Mouse (Mus musculus): ENCODE data around the gene Trim34b. TPM values are rescaled to one million over a fixed set of nuclear protein-coding genes. Genes with fewer than 3 reads are reported as not detected.
"Not testable (repeated sequence)": the region's sequence is repeated elsewhere in the genome, so short reads cannot be mapped to it uniquely, and the experiment has no call there.

The Trim34b gene
- polyA plus RNA-seq (2012; rRNA removed): 0.01 and 0.02 TPM in 2 replicates
- polyA plus RNA-seq (2014; fragmentation: Nextera tagmentation; extraction: Ambion mirVana): not detected in 2 replicates

- not testable (repeated sequence) for H3K36me3 ChIP-seq (replicated peaks; ENCODE audit: control insufficient read depth, insufficient read depth, low read depth); H3K4me1 ChIP-seq (replicated peaks; ENCODE audit: control insufficient read depth in 2 of 2, insufficient read depth in 2 of 2, low read length in 1 of 2); H3K4me2 ChIP-seq (ENCODE audit: low read depth); H3K27me3 ChIP-seq (ENCODE audit: control insufficient read depth, insufficient read depth, low read length); H3K9me3 ChIP-seq (ENCODE audit: control insufficient read depth, low read length); DNase-seq (ENCODE audit: low read depth in 3 of 3, low spot score in 3 of 3); H3K9ac ChIP-seq (replicated peaks); ATAC-seq (ENCODE audit: insufficient read depth); H3K4me3 ChIP-seq (ENCODE audit: insufficient read depth in 1 of 2, low read depth in 2 of 2, low read length in 2 of 2); H3K27ac ChIP-seq
- WGBS (ENCODE audit: insufficient replicate concordance): 70% methylated on average over 2 of the region's 2 CpGs
Observed at GRCm38 (mm10) chr7:104329171-104329570, at the start of gene Trim34b. Trim34b (plus strand) TSS chr7:104329471.

DNA sequence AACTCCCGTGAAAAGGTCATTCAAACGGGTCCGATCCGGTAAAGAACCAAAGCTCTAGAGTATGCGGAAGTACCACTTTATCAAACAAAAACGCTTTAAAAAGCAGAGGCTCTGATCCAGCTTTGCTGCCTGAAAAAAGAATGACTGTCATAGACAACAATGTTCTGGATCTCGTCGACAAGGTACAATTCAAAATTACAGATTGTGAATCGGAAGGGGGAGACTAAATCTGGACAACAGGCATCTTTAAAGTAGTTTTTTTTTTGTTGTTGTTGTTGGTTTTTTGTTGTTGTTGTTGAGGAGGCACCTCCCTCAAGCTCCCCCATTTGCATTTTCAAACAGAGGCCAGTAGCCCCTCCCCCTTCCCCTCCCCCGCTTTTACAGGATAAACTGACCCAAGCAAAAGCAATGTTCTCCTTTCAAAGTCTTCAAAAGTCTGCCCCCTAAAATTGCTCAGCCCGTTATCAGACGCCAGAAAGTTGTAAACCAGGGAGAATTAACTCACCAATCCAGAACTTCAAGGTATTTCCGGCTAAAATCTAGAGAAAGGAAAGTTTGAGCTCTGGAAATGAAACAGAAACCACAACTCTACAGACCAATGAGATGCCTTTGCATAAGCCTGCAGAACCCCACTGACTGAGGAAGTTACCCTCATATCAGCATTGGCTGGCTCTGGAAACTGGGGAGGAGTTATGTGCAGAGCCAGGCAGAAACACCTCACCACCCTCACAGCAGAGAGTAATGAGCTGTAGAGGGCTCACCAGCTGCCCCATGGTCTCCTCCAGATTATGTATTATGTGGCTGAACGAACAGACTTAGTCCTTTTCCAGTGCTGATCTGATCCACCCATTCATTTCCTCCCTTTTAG is 41.5 kb upstream of the Trim34b start, which contains the start of gene Trim5:
Trim5 (minus strand) TSS at position 519 of the 868 bp plus-strand sequence.
- not testable (repeated sequence) for H3K27me3 ChIP-seq (ENCODE audit: control insufficient read depth, insufficient read depth, low read length); H3K9ac ChIP-seq (replicated peaks); H3K36me3 ChIP-seq (replicated peaks; ENCODE audit: control insufficient read depth, insufficient read depth, low read depth); H3K9me3 ChIP-seq (ENCODE audit: control insufficient read depth, low read length); DNase-seq (ENCODE audit: low read depth in 3 of 3, low spot score in 3 of 3); H3K4me1 ChIP-seq (replicated peaks; ENCODE audit: control insufficient read depth in 2 of 2, insufficient read depth in 2 of 2, low read length in 1 of 2); H3K27ac ChIP-seq
- WGBS (ENCODE audit: insufficient replicate concordance): 31% methylated on average over 14 of the region's 14 CpGs
- ATAC-seq (ENCODE audit: insufficient read depth): peak; percentile 96
- H3K4me2 ChIP-seq (ENCODE audit: low read depth): peak within 1 kb of the TSS; percentile 51
- peak within 1 kb of the TSS; percentile 14 to 40; a peak in 3 of 4 replicates for H3K4me3 ChIP-seq (ENCODE audit: insufficient read depth in 1 of 2, low read depth in 2 of 2, low read length in 2 of 2)

DNA sequence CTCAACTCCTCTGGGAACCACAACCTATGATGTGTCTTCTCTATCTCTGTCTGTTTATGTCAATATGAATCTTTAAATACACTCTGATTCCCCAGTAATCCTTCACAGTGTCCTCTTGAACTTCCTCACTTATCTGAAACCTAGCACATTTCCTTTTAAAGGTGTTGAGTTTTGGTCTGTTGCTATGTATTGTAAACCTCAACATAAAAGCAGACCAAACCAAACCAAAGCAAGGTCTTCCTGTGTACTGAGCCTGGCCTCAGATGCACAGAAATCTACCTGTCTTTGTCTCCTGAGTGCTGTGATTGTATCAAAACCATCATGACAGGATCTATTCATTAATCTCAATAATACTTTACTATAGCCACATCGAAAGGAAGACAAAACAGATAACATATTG is 38.6 kb upstream of the Trim34b start:
- Histone ChIP-seq H3K4me2 (ENCODE audit: low read depth) (no peak overlapping the region), H3K4me3 (ENCODE audit: insufficient read depth in 1 of 2, low read depth in 2 of 2, low read length in 2 of 2) (no peak overlapping the region), H3K4me1 (replicated peaks; ENCODE audit: control insufficient read depth in 2 of 2, insufficient read depth in 2 of 2, low read length in 1 of 2) (no peaks in the 10 kb centered on the region), H3K36me3 (replicated peaks; ENCODE audit: control insufficient read depth, insufficient read depth, low read depth) (no peaks in the 10 kb centered on the region), H3K9ac (replicated peaks) (no peak overlapping the region), H3K27ac (no peak overlapping the region), H3K9me3 (ENCODE audit: control insufficient read depth, low read length) (no peaks in the 10 kb centered on the region), H3K27me3 (ENCODE audit: control insufficient read depth, insufficient read depth, low read length) (no peaks in the 10 kb centered on the region)
- no peak for TF ChIP-seq CTCF (IDR thresholded peaks at IDR 0.05; ENCODE audit: low read depth)
- TF ChIP-seq EP300 (IDR thresholded peaks at IDR 0.05; ENCODE audit: low read depth): no peak
- DNase-seq (ENCODE audit: low read depth in 3 of 3, low spot score in 3 of 3): no peak
- no peak for ATAC-seq (ENCODE audit: insufficient read depth)
- 59% methylated on average over 1 of the region's 1 CpGs for WGBS (ENCODE audit: insufficient replicate concordance)

DNA sequence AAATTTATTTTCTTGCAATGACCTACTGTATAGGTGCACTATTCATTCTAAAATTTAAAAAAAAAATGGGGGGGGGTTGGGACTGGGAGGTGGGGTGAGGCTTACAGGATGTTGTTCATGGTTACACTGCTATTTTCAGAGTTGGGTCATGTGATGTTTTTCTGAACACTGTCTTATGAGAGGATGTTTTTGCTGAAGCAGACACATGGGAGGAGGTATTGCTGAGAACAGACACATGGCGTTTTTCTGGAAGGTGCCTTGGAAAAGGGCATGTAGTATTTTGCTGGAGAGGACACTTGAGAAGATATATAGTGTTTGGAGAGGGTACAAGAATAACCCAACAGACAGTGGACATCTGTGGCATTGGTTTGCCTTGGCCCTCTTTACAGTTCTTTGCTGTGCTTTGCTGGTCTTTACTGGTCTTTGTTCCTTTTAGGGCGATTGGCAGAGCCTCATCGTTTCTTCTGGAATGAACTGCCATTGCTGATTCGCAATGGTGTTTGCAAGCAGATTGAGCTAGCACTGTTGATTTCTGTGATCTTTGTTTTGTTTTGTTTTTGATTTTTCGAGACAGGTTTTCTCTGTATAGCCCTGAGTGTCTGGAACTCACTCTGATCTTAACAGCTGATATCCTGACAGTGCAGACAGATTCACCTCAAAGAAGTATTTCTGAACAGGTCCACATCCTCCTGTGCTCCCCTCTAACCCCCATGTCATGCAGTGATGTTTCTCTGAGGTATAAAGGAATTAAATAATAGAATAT is 37.5 kb upstream of the Trim34b start:
- ATAC-seq (ENCODE audit: insufficient read depth): no peak
- Histone ChIP-seq H3K4me3 (ENCODE audit: insufficient read depth in 1 of 2, low read depth in 2 of 2, low read length in 2 of 2) (no peak overlapping the region), H3K27me3 (ENCODE audit: control insufficient read depth, insufficient read depth, low read length) (no peaks in the 10 kb centered on the region), H3K36me3 (replicated peaks; ENCODE audit: control insufficient read depth, insufficient read depth, low read depth) (no peaks in the 10 kb centered on the region), H3K9ac (replicated peaks) (no peak overlapping the region), H3K4me2 (ENCODE audit: low read depth) (no peak overlapping the region), H3K27ac (no peak overlapping the region), H3K9me3 (ENCODE audit: control insufficient read depth, low read length) (no peaks in the 10 kb centered on the region), H3K4me1 (replicated peaks; ENCODE audit: control insufficient read depth in 2 of 2, insufficient read depth in 2 of 2, low read length in 1 of 2) (no peaks in the 10 kb centered on the region)
- DNase-seq (ENCODE audit: low read depth in 3 of 3, low spot score in 3 of 3): no peak
- 59% methylated on average over 5 of the region's 5 CpGs for WGBS (ENCODE audit: insufficient replicate concordance)
- TF ChIP-seq CTCF (IDR thresholded peaks at IDR 0.05; ENCODE audit: low read depth): no peak
- TF ChIP-seq EP300 (IDR thresholded peaks at IDR 0.05; ENCODE audit: low read depth): no peak

GRCm38 (mm10) chr7:104314796-104315353 is 14.4 kb upstream of the Trim34b start:
- DNase-seq (ENCODE audit: low read depth in 3 of 3, low spot score in 3 of 3): peak in 1 of 3 experiments; percentile 16
- ATAC-seq (ENCODE audit: insufficient read depth): peak; percentile 80
- H3K27ac ChIP-seq: peak overlapping the region; percentile 27; the same call in 1 of the 2 replicates
- H3K9ac ChIP-seq (replicated peaks): peak overlapping the region; percentile 62
- TF ChIP-seq EP300 (IDR thresholded peaks at IDR 0.05; ENCODE audit: low read depth) (no peak), CTCF (IDR thresholded peaks at IDR 0.05; ENCODE audit: low read depth) (no peak)
- H3K4me1 ChIP-seq (replicated peaks; ENCODE audit: control insufficient read depth in 2 of 2, insufficient read depth in 2 of 2, low read length in 1 of 2): no peaks in the 10 kb centered on the region; a peak in 1 of 4 replicates
- peak overlapping the region; percentile 68 for H3K4me2 ChIP-seq (ENCODE audit: low read depth)
- H3K4me3 ChIP-seq (ENCODE audit: insufficient read depth in 1 of 2, low read depth in 2 of 2, low read length in 2 of 2): peak overlapping the region; percentile 58 to 63
- H3K9me3 ChIP-seq (ENCODE audit: control insufficient read depth, low read length): no peaks in the 10 kb centered on the region
- H3K36me3 ChIP-seq (replicated peaks; ENCODE audit: control insufficient read depth, insufficient read depth, low read depth): no peaks in the 10 kb centered on the region
- H3K27me3 ChIP-seq (ENCODE audit: control insufficient read depth, insufficient read depth, low read length): no peaks in the 10 kb centered on the region
- WGBS (ENCODE audit: insufficient replicate concordance): 3% methylated on average over 15 of the region's 15 CpGs

- not testable (repeated sequence) for DNase-seq (ENCODE audit: low read depth in 3 of 3, low spot score in 3 of 3); H3K9me3 ChIP-seq (ENCODE audit: control insufficient read depth, low read length)
Observed at GRCm38 (mm10) chr7:104315369-104316080, 13.7 kb upstream of the Trim34b start, which contains the start of gene Trim12a. Trim12a (minus strand) TSS chr7:104315466.

More at GRCm38 (mm10) chr7:104315369-104316080, 13.7 kb upstream of the Trim34b start, which contains the start of gene Trim12a:
- H3K36me3 ChIP-seq (replicated peaks; ENCODE audit: control insufficient read depth, insufficient read depth, low read depth); H3K27me3 ChIP-seq (ENCODE audit: control insufficient read depth, insufficient read depth, low read length); H3K4me1 ChIP-seq (replicated peaks; ENCODE audit: control insufficient read depth in 2 of 2, insufficient read depth in 2 of 2, low read length in 1 of 2): not testable (repeated sequence)
- H3K27ac ChIP-seq: peak within 1 kb of the TSS; percentile 27; the same call in 1 of the 2 replicates
- peak within 1 kb of the TSS; percentile 62 for H3K9ac ChIP-seq (replicated peaks)
- peak within 1 kb of the TSS; percentile 58 to 63 for H3K4me3 ChIP-seq (ENCODE audit: insufficient read depth in 1 of 2, low read depth in 2 of 2, low read length in 2 of 2)
- WGBS (ENCODE audit: insufficient replicate concordance): 10% methylated on average over 4 of the region's 4 CpGs
- ATAC-seq (ENCODE audit: insufficient read depth): peak; percentile 95
- peak within 1 kb of the TSS; percentile 68 for H3K4me2 ChIP-seq (ENCODE audit: low read depth)

Measured in liver, embryonic 14.5 days (tissue).